Mouse (Mus musculus) neural tube, embryonic 14.5 days (tissue): ENCODE data around the gene Unkl. TPM values are rescaled to one million over a fixed set of nuclear protein-coding genes. Genes with fewer than 3 reads are reported as not detected.

Experiments used
- ATAC-seq: fragments of 200-750 bp; cut with Nextera tagmentation; 2 replicates; pipeline ENCODE4 v1.8.0; 2017; ENCODE audit warnings: low read depth, mild to moderate bottlenecking, moderate TSS enrichment, moderate library complexity
- H3K27ac ChIP-seq: fragments of 300-500 bp; sonication (generic); 2 replicates; pipeline ENCODE4 v1.5.1; 2014; ENCODE audit warnings: low read depth, mild to moderate bottlenecking, control low read depth, low read length, moderate library complexity, mixed read lengths
- H3K27me3 ChIP-seq: fragments of 300-500 bp; sonication (generic); 2 replicates; pipeline ENCODE4 v1.6.1; 2014; ENCODE audit warnings: low read length; ENCODE audit not compliant: control insufficient read depth, insufficient read depth
- H3K36me3 ChIP-seq: fragments of 300-500 bp; sonication (generic); 2 replicates; pipeline ENCODE4 v1.6.1; 2014; ENCODE audit warnings: low read length, mixed read lengths; ENCODE audit not compliant: control insufficient read depth, insufficient read depth
- H3K4me1 ChIP-seq: fragments of 300-500 bp; sonication (generic); 2 replicates; pipeline ENCODE4 v1.6.1; 2014; ENCODE audit warnings: low read length; ENCODE audit not compliant: control insufficient read depth, insufficient read depth
- H3K4me2 ChIP-seq: fragments of 300-500 bp; sonication (generic); 2 replicates; pipeline ENCODE4 v1.6.1; 2014; ENCODE audit warnings: mild to moderate bottlenecking, low read depth, low read length, control low read depth
- H3K4me3 ChIP-seq: fragments of 300-500 bp; sonication (generic); 2 replicates; pipeline ENCODE4 v1.5.1; 2014; ENCODE audit warnings: low read depth, low read length, control low read depth, mixed read lengths
- H3K9ac ChIP-seq: fragments of 300-500 bp; sonication (generic); replicated peaks from 2 replicates; pipeline ENCODE4 v1.6.1; 2014; ENCODE audit warnings: low read depth, mild to moderate bottlenecking, control low read depth, low read length, mixed read lengths
- H3K9me3 ChIP-seq: fragments of 300-500 bp; sonication (generic); 2 replicates; pipeline ENCODE4 v1.6.1; 2016; ENCODE audit warnings: low read length; ENCODE audit not compliant: control insufficient read depth
- WGBS: fragments of 180-500 bp; shearing (Covaris S2); extraction: QIAGEN DNeasy Blood & Tissue Kit; methylation state at CpG from one replicate; pipeline ENCODE4 v1.1.7; 2014; 5-methylcytosine and 5-hydroxymethylcytosine counted together
- polyA plus RNA-seq: library from polyadenylated mRNA; unstranded; fragments of >200 nt; fragmentation: Nextera tagmentation; extraction: Ambion mirVana; gene quantifications from 2 replicates; pipeline ENCODE4 v1.2.1, GENCODE M21; 2014

Unkl gene
- polyA plus RNA-seq, 1 experiment from 2014 or later, result 9.1 TPM

DNA sequence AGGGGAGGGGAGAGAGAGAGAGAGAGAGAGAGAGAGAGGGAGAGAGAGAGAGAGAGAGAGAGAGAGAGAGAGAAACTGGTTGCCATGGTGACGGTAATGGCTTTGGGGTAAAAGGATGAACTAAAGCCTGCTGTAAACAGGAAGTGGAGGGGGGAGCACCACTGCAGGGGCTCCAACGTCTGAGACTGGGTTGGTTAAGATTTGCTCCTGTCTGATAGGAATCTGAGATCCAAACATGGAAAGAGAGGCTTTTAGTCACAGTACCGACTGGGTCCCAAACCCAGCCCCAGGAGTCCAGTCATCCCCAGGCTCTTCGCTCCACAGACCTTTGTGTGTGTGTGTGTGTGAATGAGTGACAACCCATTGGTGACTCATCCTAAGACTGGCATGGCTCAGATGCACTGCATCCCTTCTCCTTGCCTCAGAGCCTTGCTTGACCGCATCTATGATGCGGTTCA is 69.6 kb downstream of the Unkl start:
- Histone ChIP-seq H3K4me2 (no peak overlapping the region), H3K9ac (no peak overlapping the region), H3K27ac (no peak overlapping the region), H3K4me3 (no peak overlapping the region), H3K4me1 (peaks cover 22% of the 10 kb centered on the region), H3K9me3 (no peaks in the 10 kb centered on the region), H3K36me3 (peaks cover 13% of the 10 kb centered on the region), H3K27me3 (peaks cover 8% of the 10 kb centered on the region)
- no peak for ATAC-seq
- 50% methylated on average over 6 of the region's 6 CpGs for WGBS

DNA sequence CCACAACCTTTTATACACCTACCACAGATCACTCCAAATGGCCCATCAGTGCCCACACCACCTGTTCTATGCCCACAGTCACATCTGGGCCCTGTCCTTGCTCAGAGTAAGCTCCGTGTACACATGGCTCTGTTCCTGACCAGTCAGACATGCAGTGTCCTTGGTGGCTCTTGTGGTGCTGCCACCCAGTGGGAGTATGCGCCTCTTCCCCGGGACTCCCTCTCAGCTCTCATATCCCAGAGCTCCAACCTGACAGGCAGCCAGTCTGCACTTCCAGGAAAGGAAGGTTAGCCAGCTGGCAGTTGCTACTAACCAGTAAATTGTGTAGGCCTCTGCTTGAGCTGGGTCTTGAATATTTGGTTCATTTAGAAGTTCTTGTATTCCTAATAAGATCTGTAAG is 76.3 kb downstream of the Unkl start:
- WGBS, result 79% methylated on average over 3 of the region's 3 CpGs
- no peak overlapping the region for H3K27ac ChIP-seq
- ATAC-seq, result no peak

DNA sequence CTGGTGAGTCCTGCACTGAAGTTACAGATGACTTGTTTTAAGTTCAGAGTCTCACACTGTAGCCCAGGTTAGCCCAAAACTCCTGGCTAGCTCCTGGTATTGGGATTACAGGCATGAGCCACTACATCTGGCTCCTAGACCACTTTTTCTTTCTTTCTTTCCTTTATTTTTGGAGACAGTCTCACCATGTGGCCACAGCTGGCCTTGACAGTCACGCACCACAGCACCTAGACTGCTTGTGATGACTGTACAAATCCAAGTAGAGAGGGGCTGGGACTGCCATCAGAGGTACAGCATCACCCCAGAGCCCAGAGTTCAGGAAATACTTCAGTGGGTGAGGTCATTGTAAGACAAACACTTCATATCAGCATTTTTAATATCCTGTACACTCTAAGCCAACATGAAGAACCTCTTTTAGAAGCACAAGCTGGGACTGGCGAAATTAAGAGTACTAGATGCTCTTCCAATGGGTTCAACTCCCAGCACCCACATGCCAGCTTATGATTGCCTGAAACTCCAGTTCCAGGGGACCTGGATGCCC is 82.7 kb downstream of the Unkl start:
- Histone ChIP-seq H3K27ac (no peak overlapping the region), H3K4me1 (peaks cover 21% of the 10 kb centered on the region), H3K9me3 (no peaks in the 10 kb centered on the region), H3K4me3 (no peak overlapping the region), H3K36me3 (peaks cover 29% of the 10 kb centered on the region), H3K4me2 (peak overlapping the region; percentile 96; the same call in 1 of the 2 replicates), H3K9ac (no peak overlapping the region), H3K27me3 (no peaks in the 10 kb centered on the region)
- ATAC-seq, result no peak
- WGBS, result 82% methylated on average over 2 of the region's 2 CpGs

More for the DNA sequence above, 76.3 kb downstream of the Unkl start:
- no peaks in the 10 kb centered on the region for H3K9me3 ChIP-seq
- H3K4me1 ChIP-seq, result no peaks in the 10 kb centered on the region
- no peak overlapping the region for H3K4me3 ChIP-seq
- H3K4me2 ChIP-seq, result no peak overlapping the region
- H3K36me3 ChIP-seq, result peaks cover 67% of the 10 kb centered on the region
- H3K9ac ChIP-seq, result no peak overlapping the region
- H3K27me3 ChIP-seq, result no peaks in the 10 kb centered on the region

DNA sequence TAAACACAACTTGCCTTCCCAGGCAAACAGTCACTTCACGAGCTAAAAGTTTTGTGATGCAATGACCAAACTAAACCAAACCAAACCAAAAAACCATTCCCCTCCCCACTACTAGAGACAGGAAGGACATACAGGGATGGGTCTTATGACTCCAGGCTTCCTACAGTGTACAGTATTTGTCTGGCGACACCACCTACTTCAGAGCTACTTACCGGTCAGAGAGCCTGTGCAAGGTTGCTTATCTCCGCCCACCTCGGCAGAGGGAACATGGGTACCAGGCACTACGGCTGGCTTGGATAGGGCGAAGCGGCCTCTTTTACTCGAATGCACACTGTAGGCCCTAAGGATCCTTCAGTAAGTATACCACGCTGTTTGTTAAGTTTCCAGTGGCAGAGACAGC is 84.1 kb downstream of the Unkl start:
- Histone ChIP-seq H3K36me3 (peaks cover 15% of the 10 kb centered on the region), H3K4me1 (peaks cover 21% of the 10 kb centered on the region), H3K27ac (peak overlapping the region; percentile 99; the same call in 1 of the 2 replicates), H3K4me2 (peak overlapping the region; percentile 96), H3K9me3 (no peaks in the 10 kb centered on the region), H3K27me3 (no peaks in the 10 kb centered on the region), H3K4me3 (peak overlapping the region; percentile 76), H3K9ac (peak overlapping the region; percentile 87)
- under 1% methylated on average over 10 of the region's 10 CpGs for WGBS
- no peak for ATAC-seq

DNA sequence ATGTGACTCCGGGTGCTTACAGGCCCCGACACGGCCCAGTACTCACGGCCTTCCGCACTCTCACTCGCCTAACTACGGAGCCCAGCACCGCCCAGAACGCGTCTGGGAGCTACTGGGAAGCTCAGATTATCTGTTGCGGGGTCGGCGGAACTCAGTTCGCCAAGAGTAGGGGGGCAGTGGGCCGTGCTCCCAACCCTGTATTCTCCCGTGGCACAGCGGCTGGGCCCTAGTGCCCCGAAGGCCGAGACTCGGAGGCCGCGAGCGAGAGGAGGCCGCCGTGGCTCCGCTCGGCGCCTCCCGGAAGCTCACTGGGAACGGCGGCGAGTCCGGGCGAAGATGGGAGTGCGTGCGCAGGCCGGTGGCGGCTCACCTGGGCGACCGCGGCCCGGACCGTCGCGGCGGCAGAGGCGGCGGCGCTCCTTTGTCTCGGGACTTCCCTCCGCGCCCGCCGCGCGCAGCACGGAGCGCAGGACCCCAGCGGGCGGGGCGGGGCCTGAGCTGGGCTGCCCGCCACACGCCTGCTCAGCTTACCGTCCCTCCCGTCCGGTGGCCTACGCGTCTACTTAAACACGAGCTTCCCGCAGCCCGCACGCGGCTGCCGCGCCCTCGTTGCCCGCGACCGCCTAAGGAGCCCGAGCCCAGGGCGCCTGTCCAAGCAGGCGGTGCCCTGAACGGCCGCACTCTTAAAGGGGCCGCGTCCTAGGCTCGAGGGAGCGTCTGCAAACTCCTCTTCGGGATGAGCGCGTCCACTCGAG is 84.9 kb downstream of the Unkl start:
- H3K4me1 ChIP-seq, result peaks cover 21% of the 10 kb centered on the region
- no peaks in the 10 kb centered on the region for H3K27me3 ChIP-seq
- peaks cover 7% of the 10 kb centered on the region for H3K36me3 ChIP-seq
- under 1% methylated on average over 87 of the region's 92 CpGs for WGBS
- H3K9ac ChIP-seq, result peak overlapping the region; percentile 87
- peak overlapping the region; percentile 76 for H3K4me3 ChIP-seq
- H3K4me2 ChIP-seq, result peak overlapping the region; percentile 96
- H3K9me3 ChIP-seq, result no peaks in the 10 kb centered on the region
- ATAC-seq, result peak; percentile 91
- H3K27ac ChIP-seq, result peak overlapping the region; percentile 99

DNA sequence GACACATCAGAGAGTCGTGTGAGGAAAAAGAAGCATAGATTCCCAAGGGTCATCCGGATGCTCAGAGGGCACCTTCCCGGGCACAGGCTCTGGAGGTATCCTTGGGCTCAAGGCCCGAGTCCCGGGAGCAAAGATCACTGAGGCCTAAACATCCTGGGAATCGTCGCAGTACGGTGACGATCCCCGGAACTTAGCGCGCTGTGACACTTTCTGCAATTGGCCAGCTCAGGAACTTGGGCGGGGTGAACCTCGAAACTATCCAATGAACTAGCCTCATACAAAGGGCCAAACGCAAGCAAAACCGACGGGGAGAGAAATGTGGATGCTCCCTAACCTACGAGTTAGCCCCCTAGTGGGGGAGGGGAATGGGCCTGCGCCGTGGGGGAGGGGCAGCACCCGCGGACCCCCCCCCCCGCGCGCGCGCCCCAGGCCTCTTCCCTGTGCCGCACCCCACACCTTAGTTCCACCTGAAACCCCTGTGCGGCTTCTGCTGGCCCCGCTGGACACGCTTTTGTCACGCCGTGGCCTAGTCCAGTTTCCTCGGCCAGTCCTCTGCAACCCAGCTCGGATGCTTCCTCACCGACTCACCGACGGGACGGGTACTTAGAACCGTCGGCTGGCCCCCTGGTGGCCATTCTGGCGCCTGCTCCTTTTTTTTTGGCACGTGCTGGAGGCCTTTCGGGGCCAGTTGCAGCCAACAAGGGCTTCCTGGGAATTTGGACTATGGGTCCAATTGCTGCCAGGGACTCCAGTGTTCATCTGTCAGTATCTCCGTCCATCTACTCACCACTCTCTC is 85.7 kb downstream of the Unkl start:
- peak; percentile 88 for ATAC-seq
- Histone ChIP-seq H3K27me3 (no peaks in the 10 kb centered on the region), H3K9me3 (no peaks in the 10 kb centered on the region), H3K4me3 (peak overlapping the region; percentile 76), H3K9ac (peak overlapping the region; percentile 87), H3K4me2 (peak overlapping the region; percentile 37; the same call in 1 of the 2 replicates), H3K27ac (peak overlapping the region; percentile 99), H3K4me1 (peaks cover 21% of the 10 kb centered on the region), H3K36me3 (peaks cover under 1% of the 10 kb centered on the region; the same call in 1 of the 2 replicates)
- 2% methylated on average over 44 of the region's 45 CpGs for WGBS

DNA sequence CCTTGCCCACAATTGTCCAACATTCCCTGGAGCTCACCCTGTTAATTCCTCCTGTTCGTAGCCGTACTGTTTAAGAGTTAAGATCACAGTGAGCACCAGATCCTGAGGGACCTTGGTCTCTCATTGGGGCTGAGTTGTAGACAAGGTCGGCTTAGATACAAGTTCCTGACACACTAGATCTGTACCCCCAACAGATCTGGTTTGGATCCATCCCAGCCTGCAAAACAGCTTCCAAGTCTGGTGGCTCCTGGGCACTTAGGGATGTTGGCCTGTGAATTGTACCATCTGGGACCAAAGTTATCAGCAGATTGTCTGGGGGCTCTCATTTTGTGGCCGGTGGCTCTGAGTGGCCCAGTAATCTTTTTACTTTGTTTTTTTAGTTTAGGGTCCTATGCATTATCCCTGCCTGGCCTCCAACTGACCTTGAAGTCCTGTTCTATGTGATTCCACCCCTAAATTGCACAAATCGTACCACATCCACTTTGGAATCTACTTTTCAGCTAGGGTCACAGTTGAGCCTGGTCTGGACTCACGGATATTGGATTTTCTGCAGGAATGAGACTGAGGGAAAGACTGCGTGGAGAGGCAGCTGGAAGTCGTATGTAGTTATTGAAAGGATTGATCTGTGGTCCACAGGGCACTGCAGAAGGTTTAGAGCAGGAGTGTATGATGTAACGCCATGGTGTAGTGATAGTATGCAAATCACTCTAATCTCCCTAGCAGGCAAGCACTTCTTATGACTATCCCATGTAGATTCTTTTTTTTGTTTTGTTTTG is 86.6 kb downstream of the Unkl start, which contains the start of gene Ube2i:
Gene Ube2i (minus strand): TSS at position 52 of the 776 bp plus-strand sequence.
- Histone ChIP-seq H3K36me3 (no peaks in the 10 kb centered on the region), H3K9me3 (no peaks in the 10 kb centered on the region), H3K27me3 (no peaks in the 10 kb centered on the region), H3K9ac (peak within 1 kb of the TSS; percentile 87), H3K4me1 (peaks cover 21% of the 10 kb centered on the region), H3K4me3 (peak within 1 kb of the TSS; percentile 76), H3K27ac (peak within 1 kb of the TSS; percentile 99), H3K4me2 (peak within 1 kb of the TSS; percentile 37; the same call in 1 of the 2 replicates)
- WGBS, result 82% methylated on average over 9 of the region's 9 CpGs
- no peak for ATAC-seq

DNA sequence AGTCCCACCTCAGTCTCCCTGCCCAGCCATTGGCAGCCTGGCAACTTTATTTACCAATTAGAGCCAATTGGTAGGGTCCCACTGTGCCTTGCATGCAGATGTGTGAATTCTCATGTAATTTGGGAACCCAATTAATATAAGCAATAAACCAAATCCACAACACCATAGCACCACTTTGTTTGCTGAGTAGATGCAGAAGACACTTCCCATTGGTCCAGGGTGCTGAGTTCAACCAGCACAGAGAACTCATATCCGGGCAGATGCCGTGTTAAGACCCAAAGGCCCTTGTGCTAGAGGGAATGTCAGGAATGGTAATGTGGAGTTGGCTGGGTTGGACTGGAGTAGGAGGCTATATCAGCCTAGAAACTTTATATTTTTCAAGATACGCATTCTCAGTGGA is 87.6 kb downstream of the Unkl start:
- WGBS, result 96% methylated on average over 3 of the region's 3 CpGs
- no peak overlapping the region for H3K4me2 ChIP-seq

More for the DNA sequence above, 87.6 kb downstream of the Unkl start:
- ATAC-seq, result no peak
- H3K36me3 ChIP-seq, result no peaks in the 10 kb centered on the region
- H3K27ac ChIP-seq, result no peak overlapping the region
- no peak overlapping the region for H3K4me3 ChIP-seq
- H3K4me1 ChIP-seq, result peaks cover 14% of the 10 kb centered on the region
- H3K9ac ChIP-seq, result no peak overlapping the region
- no peaks in the 10 kb centered on the region for H3K9me3 ChIP-seq
- no peaks in the 10 kb centered on the region for H3K27me3 ChIP-seq
